Mouse (Mus musculus) CD4-positive naive resting alpha-beta T cell, adult 57 days (primary cell): Measurements from ENCODE around the gene Nrip2. TPM values are rescaled to one million over a fixed set of nuclear protein-coding genes. Genes with fewer than 3 reads are reported as not detected.

Source experiments
- total RNA-seq: library from RNA; stranded (reverse); gene quantifications from one replicate; pipeline ENCODE4 v1.2.4, GENCODE M21; 2023

Nrip2 gene
- total RNA-seq, result not detected

DNA sequence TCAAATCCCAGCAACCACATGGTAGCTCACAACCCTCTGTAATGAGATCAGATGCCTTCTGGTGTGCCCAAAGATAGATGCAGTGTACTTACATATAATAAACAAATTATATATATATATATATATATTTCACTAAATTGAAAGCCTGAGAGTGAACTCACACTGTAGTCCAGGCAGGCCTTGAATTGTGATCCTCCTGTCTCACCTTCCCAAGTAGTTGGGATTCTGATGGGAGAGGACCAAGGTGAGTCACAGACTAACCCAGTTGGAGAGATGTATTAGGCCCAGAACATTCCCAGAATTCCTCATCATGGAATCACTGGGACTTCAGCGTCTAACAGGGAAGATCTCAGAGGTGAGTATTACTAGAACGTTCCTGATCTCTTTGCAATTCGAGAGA, at the start of gene Nrip2:
TSS of gene Nrip2 (plus strand) at position 301 of the 400 bp plus-strand sequence.

GRCm38 (mm10) chr6:128355726-128356416, 43.2 kb upstream of the Nrip2 start, which contains the start of gene Tulp3:
Gene Tulp3, minus strand, starts transcription at chr6:128355851.

DNA sequence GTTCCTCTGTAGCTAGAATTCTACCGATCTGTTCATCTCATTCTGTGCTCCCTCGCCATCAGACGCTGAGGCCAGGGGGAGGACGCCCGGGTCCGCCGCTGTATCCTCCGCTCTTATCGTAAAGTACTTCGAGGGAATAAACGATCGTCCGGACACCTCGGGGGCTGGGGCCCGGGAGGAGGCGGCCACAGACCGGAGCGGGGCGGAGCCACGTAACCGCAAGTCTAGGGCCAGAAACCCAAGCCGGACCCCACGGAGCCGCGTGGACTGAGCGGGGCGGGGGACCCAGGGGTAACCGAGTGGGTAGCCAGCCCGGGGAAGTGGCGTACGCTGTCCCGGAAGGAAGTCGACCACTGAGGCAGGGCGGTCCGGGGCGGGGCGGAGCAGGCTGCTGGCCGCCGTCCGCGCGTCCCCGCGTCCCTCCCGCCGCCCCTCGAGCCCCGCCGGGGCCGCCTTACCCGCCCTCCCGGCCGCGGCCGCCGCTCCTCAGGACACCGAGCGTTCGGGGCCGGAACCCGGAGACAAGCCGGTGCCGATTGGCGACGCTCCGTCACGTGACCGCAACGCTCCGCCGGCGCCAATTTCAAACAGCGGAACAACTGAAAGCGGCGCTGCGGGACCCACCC, 36.6 kb upstream of the Nrip2 start, which contains the start of the genes Rhno1 and Foxm1:
TSS of gene Rhno1 (minus strand) at position 531 of the 626 bp plus-strand sequence.
TSS of gene Foxm1 (plus strand) at position 587 of the 626 bp plus-strand sequence.

DNA sequence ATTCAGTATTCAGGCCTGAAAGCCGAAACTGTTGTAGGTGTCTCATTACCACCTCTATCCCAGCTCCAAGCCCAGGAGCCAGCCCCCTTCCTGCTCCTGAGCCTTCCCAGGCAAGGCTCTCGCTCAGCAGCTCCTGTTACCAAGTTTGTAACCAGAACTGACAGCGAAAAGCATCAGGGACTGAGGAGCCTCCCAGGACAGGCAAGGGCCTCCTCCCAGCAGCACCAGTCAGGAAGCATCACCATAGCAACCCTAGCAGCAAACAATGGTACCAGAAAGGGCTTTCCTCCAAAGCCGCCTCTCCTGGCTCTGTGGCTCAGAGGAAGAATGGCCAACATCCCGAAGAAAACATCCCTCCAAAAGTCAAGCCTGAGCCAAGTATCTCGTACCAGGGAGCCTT, 23.9 kb upstream of the Nrip2 start, which contains the start of the genes Tex52 and Gm44596:
TSS of gene Tex52 (plus strand) at position 265 of the 400 bp plus-strand sequence.
TSS of gene Gm44596 (plus strand) at position 312 of the 400 bp plus-strand sequence.

GRCm38 (mm10) chr6:128424269-128425019, 25.3 kb downstream of the Nrip2 start, which contains the start of gene Itfg2:
Gene Itfg2, minus strand, starts transcription at chr6:128424931.

GRCm38 (mm10) chr6:128438317-128438870, 39.3 kb downstream of the Nrip2 start, which contains the start of gene Fkbp4:
Gene Fkbp4, minus strand, starts transcription at chr6:128438677.

Other genes with a start within 250 kb of the Nrip2 start
- gene Tead4, start 98.5 kb upstream of the Nrip2 start, total RNA-seq, result not detected
- gene Tulp3, start 43.4 kb upstream of the Nrip2 start, total RNA-seq, result 3.7 TPM
- gene Rhno1, start 36.4 kb upstream of the Nrip2 start, total RNA-seq, result 58.1 TPM
- 8.2 TPM for gene Foxm1, start 36.3 kb upstream of the Nrip2 start, total RNA-seq
- gene Tex52, start 23.8 kb upstream of the Nrip2 start, total RNA-seq, result 0.71 TPM
- not detected for gene Gm44596, start 23.8 kb upstream of the Nrip2 start, total RNA-seq
- 61.9 TPM for gene Itfg2, start 25.6 kb downstream of the Nrip2 start, total RNA-seq
- 82.5 TPM for gene Fkbp4, start 39.4 kb downstream of the Nrip2 start, total RNA-seq
- not detected for gene Pzp, start 127.4 kb downstream of the Nrip2 start, total RNA-seq
- not detected for gene A2ml1, start 182.3 kb downstream of the Nrip2 start, total RNA-seq
- gene Klrb1a, start 224.2 kb downstream of the Nrip2 start, total RNA-seq, result 2.4 TPM